Mouse (Mus musculus) limb, embryonic 14.5 days (tissue): ENCODE measurements around the gene Wasf2. TPM values are rescaled to one million over a fixed set of nuclear protein-coding genes. Genes with fewer than 3 reads are reported as not detected.

Experiments
- ATAC-seq: fragments of 200-750 bp; cut with Nextera tagmentation; 2 replicates; pipeline ENCODE4 v1.8.0; 2017; ENCODE audit warnings: low read depth, moderate number of reproducible peaks, moderate TSS enrichment; ENCODE audit not compliant: low FRiP score
- DNase-seq: peaks from one replicate; pipeline ENCODE4 v3.0.0-alpha.2; 2015; ENCODE audit warnings: low spot score
- H3K27ac ChIP-seq: fragments of 300-500 bp; sonication (generic); replicated peaks from 2 replicates; pipeline ENCODE4 v1.5.1; 2014; ENCODE audit warnings: low read depth, mild to moderate bottlenecking, low read length, moderate library complexity, mixed read lengths
- H3K27me3 ChIP-seq: fragments of 300-500 bp; sonication (generic); 2 replicates; pipeline ENCODE4 v1.6.1; 2014; ENCODE audit warnings: low read length, mixed read lengths; ENCODE audit not compliant: control insufficient read depth, insufficient read depth
- H3K36me3 ChIP-seq: fragments of 300-500 bp; sonication (generic); 2 replicates; pipeline ENCODE4 v1.6.1; 2014; ENCODE audit warnings: mild to moderate bottlenecking, low read length, moderate library complexity, mixed read lengths; ENCODE audit not compliant: control insufficient read depth, insufficient read depth
- H3K4me1 ChIP-seq: fragments of 300-500 bp; sonication (generic); 2 replicates; pipeline ENCODE4 v1.6.1; 2014; ENCODE audit warnings: antibody characterized with exemption, low read length, mixed read lengths; ENCODE audit not compliant: control insufficient read depth, insufficient read depth
- H3K4me2 ChIP-seq: fragments of 300-500 bp; sonication (generic); replicated peaks from 2 replicates; pipeline ENCODE4 v1.6.1; 2014; ENCODE audit warnings: low read depth, mild to moderate bottlenecking, low read length, moderate library complexity; ENCODE audit not compliant: severe bottlenecking
- H3K4me3 ChIP-seq: fragments of 300-500 bp; sonication (generic); replicated peaks from 2 replicates; pipeline ENCODE4 v1.5.1; 2014; ENCODE audit warnings: low read length
- H3K9ac ChIP-seq: fragments of 300-500 bp; sonication (generic); 2 replicates; pipeline ENCODE4 v1.6.1; 2014; ENCODE audit warnings: mild to moderate bottlenecking, low read depth, low read length, moderate library complexity; ENCODE audit not compliant: severe bottlenecking
- H3K9me3 ChIP-seq: fragments of 300-500 bp; sonication (generic); 2 replicates; pipeline ENCODE4 v1.6.1; 2016; ENCODE audit warnings: low read length; ENCODE audit not compliant: control insufficient read depth
- POLR2A ChIP-seq: fragments of 200-500 bp; IDR thresholded peaks from 2 replicates; pipeline ENCODE4 v1.8.0; 2012; ENCODE audit warnings: inconsistent platforms, mild to moderate bottlenecking, moderate library complexity, borderline replicate concordance; ENCODE audit not compliant: insufficient read depth, insufficient read length; ENCODE audit errors: extremely low read depth
- WGBS: fragments of 180-500 bp; shearing (Covaris S2); extraction: QIAGEN DNeasy Blood & Tissue Kit; methylation state at CpG from one replicate; pipeline ENCODE4 v1.1.7; 2014; 5-methylcytosine and 5-hydroxymethylcytosine counted together
- polyA plus RNA-seq, 2 experiments: library from polyadenylated mRNA; depleted of rRNA in 1 of 2; stranded (reverse) in 1 of 2; unstranded in 1 of 2; fragments of >200 nt; fragmentation: Nextera tagmentation in 1 of 2; extraction: Ambion mirVana in 1 of 2; gene quantifications; 2 replicates each; pipeline versions ENCODE4 v1.2.1 to v1.2.3; 2012 to 2014

The Wasf2 gene
- polyA plus RNA-seq, 2 experiments, result 62.0 to 92.2 TPM

DNA sequence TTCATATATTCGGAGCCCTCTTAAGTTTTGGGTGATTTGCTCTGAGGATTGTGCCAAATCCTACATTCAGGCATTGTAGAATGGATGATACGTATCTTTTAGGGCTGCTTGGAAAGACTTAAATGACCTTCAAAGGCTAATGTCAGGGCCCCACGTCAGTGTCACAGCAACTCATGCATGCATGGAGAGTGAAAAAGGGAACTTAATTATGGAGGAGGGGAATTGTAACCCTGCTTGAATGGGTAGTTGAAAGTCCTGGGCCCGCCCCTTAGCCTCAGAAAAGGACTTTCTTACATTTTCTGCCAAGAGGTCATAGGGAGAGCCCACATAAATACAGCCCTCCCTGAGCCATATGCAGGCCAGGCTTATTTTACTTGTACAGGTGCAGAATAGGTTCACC, 29.3 kb downstream of the Wasf2 start:
- Histone ChIP-seq H3K9me3 (no peaks in the 10 kb centered on the region), H3K27me3 (no peaks in the 10 kb centered on the region), H3K4me3 (no peak overlapping the region), H3K36me3 (peaks cover 21% of the 10 kb centered on the region), H3K9ac (no peak overlapping the region), H3K4me1 (no peaks in the 10 kb centered on the region), H3K4me2 (no peak overlapping the region), H3K27ac (no peak overlapping the region)
- no peak for ATAC-seq
- WGBS, result 84% methylated on average over 4 of the region's 4 CpGs
- TF ChIP-seq POLR2A, result no peak
- no peak for DNase-seq

DNA sequence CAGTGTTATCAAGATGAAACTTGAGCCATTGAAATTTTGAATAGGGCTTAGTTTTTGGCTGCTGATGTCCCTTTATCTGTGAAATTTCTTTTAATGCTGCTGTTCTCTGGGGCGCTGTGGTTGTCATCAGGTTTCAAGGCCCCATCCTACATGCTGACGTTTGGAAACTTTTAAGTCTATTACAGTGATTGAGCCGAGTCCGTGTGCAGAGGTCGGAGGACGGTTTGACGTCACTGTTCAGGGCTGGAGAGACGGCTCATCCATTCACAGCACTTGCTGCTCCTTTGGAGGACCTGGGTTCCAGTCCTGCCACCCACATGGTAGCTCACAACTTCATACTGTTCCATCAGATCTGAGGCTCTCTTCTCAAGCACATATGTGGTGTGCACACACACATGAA, 29.9 kb downstream of the Wasf2 start:
- no peak overlapping the region for H3K4me2 ChIP-seq
- H3K27me3 ChIP-seq, result no peaks in the 10 kb centered on the region
- H3K4me1 ChIP-seq, result no peaks in the 10 kb centered on the region
- 87% methylated on average over 8 of the region's 8 CpGs for WGBS
- H3K36me3 ChIP-seq, result peaks cover 21% of the 10 kb centered on the region
- no peak overlapping the region for H3K4me3 ChIP-seq
- H3K9ac ChIP-seq, result no peak overlapping the region
- DNase-seq (no peak), ATAC-seq (no peak)
- no peak overlapping the region for H3K27ac ChIP-seq
- H3K9me3 ChIP-seq, result no peaks in the 10 kb centered on the region
- no peak for TF ChIP-seq POLR2A

GRCm38 (mm10) chr4:133160821-133161220, 30.5 kb downstream of the Wasf2 start:
- H3K4me3 ChIP-seq, result no peak overlapping the region
- ATAC-seq (no peak), DNase-seq (no peak)
- peaks cover 18% of the 10 kb centered on the region for H3K36me3 ChIP-seq
- no peaks in the 10 kb centered on the region for H3K4me1 ChIP-seq
- H3K27me3 ChIP-seq, result no peaks in the 10 kb centered on the region
- no peak for TF ChIP-seq POLR2A
- H3K27ac ChIP-seq, result no peak overlapping the region
- 67% methylated on average over 4 of the region's 4 CpGs for WGBS
- no peaks in the 10 kb centered on the region for H3K9me3 ChIP-seq
- H3K9ac ChIP-seq, result no peak overlapping the region
- no peak overlapping the region for H3K4me2 ChIP-seq

- H3K36me3 ChIP-seq, result peaks cover 14% of the 10 kb centered on the region
- no peak overlapping the region for H3K4me2 ChIP-seq
- no peaks in the 10 kb centered on the region for H3K4me1 ChIP-seq
- H3K9ac ChIP-seq, result no peak overlapping the region
- DNase-seq, result no peak
- no peak overlapping the region for H3K27ac ChIP-seq
- H3K27me3 ChIP-seq, result no peaks in the 10 kb centered on the region
- no peak for TF ChIP-seq POLR2A
- H3K9me3 ChIP-seq, result no peaks in the 10 kb centered on the region
- WGBS, result 73% methylated on average over 6 of the region's 6 CpGs
- no peak overlapping the region for H3K4me3 ChIP-seq
- ATAC-seq, result no peak
These were observed 31.9 kb downstream of the Wasf2 start for GRCm38 (mm10) chr4:133162196-133162595.

GRCm38 (mm10) chr4:133166773-133167172, 36.5 kb downstream of the Wasf2 start:
- TF ChIP-seq POLR2A, result no peak
- no peaks in the 10 kb centered on the region for H3K27me3 ChIP-seq
- ATAC-seq (no peak), DNase-seq (no peak)
- 78% methylated on average over 9 of the region's 9 CpGs for WGBS
- H3K4me3 ChIP-seq, result no peak overlapping the region
- H3K36me3 ChIP-seq, result 0 out of 2 replicates have a peak, but pooled peaks cover 5% of the 10 kb centered on the region
- H3K4me1 ChIP-seq, result peaks cover 16% of the 10 kb centered on the region
- H3K4me2 ChIP-seq, result no peak overlapping the region
- no peak overlapping the region for H3K27ac ChIP-seq
- no peak overlapping the region for H3K9ac ChIP-seq
- H3K9me3 ChIP-seq, result no peaks in the 10 kb centered on the region
